Mouse (Mus musculus) kidney, adult 2 months (tissue): ENCODE measurements around the gene Hist1h2be. TPM values are rescaled to one million over a fixed set of nuclear protein-coding genes. Genes with fewer than 3 reads are reported as not detected.
"Not testable (repeated sequence)": the region's sequence is repeated elsewhere in the genome, so short reads cannot be mapped to it uniquely, and the experiment has no call there.

Source experiments
- DNase-seq: peaks from one replicate; pipeline ENCODE4 v3.0.0; 2021
- H3K27ac ChIP-seq: fragments of 200-500 bp; 2 replicates; pipeline ENCODE4 v1.5.1; 2012; ENCODE audit warnings: low read depth, low read length, control low read depth, inconsistent platforms; ENCODE audit not compliant: insufficient read depth
- H3K27me3 ChIP-seq: fragments of 200-500 bp; replicated peaks from 2 replicates; pipeline ENCODE4 v1.6.1; 2012; ENCODE audit warnings: mild to moderate bottlenecking, moderate library complexity, low read length, inconsistent platforms; ENCODE audit not compliant: control insufficient read depth, insufficient read depth
- H3K36me3 ChIP-seq: fragments of 200-500 bp; 2 replicates; pipeline ENCODE4 v1.6.1; 2012; ENCODE audit warnings: mild to moderate bottlenecking, moderate library complexity, low read length, inconsistent platforms; ENCODE audit not compliant: control insufficient read depth, insufficient read depth
- H3K4me1 ChIP-seq: fragments of 200-500 bp; 2 replicates; pipeline ENCODE4 v1.6.1; 2011; ENCODE audit warnings: low read length; ENCODE audit not compliant: control insufficient read depth, insufficient read depth
- H3K4me3 ChIP-seq: fragments of 200-500 bp; 2 replicates; pipeline ENCODE4 v1.5.1; 2011; ENCODE audit warnings: mild to moderate bottlenecking, low read depth, low read length, control low read depth; ENCODE audit not compliant: insufficient read depth
- CTCF ChIP-seq: fragments of 200-500 bp; conservative IDR thresholded peaks from 2 replicates; pipeline ENCODE4 v1.5.1; 2011; ENCODE audit warnings: low read depth, mild to moderate bottlenecking, control low read depth, low read length, moderate library complexity, mixed read lengths; ENCODE audit not compliant: insufficient read depth, insufficient read length
- POLR2A ChIP-seq: fragments of 200-500 bp; IDR thresholded peaks from one replicate; pipeline ENCODE4 v1.6.1; 2011; ENCODE audit warnings: low read depth, low read length, control low read depth
- WGBS: fragments of 180-500 bp; shearing (Covaris S2); methylation state at CpG from one replicate; pipeline ENCODE4 v1.1.7; 2018; 5-methylcytosine and 5-hydroxymethylcytosine counted together
- polyA plus RNA-seq: library from polyadenylated mRNA; depleted of rRNA; stranded (reverse); fragments of >200 nt; gene quantifications from 2 replicates; pipeline ENCODE4 v1.2.3, GENCODE M21; 2012; rRNA removed

The Hist1h2be gene
- polyA plus RNA-seq, 1 experiment: 1.2 TPM

DNA sequence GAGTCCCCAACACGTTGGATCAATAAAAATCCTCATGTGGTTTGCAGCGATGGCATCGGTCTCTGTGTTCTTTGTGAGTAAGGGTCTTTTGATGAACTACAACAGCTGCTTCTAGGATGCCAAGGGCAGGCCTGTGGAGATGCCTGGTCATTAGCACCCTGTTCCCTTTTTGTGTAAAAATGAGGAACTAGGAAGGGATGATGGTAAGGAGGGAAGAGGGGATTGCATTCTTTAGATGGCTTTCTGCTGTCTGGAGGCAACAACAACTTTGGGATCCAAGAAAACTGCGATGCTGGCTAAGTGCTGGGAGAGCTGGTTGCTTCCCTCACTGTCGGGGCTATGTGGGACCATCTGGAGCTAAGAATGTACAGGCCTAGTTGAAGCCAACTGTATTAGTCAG lies 82.7 kb downstream of the Hist1h2be start:
- peaks cover 6% of the 10 kb centered on the region; the same call in 1 of the 2 replicates for H3K4me1 ChIP-seq
- no peak overlapping the region for H3K27ac ChIP-seq
- H3K27me3 ChIP-seq: no peaks in the 10 kb centered on the region
- no peak for DNase-seq
- TF ChIP-seq CTCF (no peak), POLR2A (no peak)
- no peaks in the 10 kb centered on the region for H3K36me3 ChIP-seq
- no peak overlapping the region for H3K4me3 ChIP-seq
- WGBS: 81% methylated on average over 5 of the region's 5 CpGs

DNA sequence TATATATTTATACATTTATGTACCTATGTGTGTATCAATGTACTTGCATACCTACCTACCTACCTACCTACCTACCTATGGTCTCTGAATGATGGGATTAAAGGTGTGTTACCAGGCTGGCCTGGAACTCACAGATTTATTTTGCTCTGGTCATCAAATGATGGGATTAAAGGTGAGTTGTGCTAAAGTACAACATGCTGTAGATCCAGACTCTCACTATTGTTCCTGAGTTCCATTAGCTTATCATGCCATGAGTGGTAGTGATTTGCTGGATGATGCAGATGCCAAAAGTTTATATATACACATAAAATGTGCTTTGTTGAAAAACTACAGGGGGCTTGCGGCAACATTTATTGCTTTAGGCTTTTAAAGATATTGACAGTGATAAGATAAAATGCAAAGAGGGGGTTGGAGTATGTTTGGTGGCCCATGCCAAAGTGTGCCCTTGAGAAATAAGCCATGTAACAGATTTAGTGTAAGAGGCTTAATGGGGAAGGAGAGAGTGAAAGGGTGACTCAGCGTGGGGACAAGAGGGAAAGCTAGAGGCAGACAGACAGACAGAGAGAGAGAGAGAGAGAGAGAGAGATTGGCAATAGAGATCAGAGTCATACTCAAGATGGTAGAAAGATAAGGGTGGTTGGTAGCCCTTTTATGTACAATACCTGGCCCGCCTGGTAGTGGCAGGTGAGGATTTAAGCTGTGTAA lies 83.8 kb downstream of the Hist1h2be start:
- no peak for DNase-seq
- WGBS: 86% methylated on average over 3 of the region's 3 CpGs
- no peak for TF ChIP-seq CTCF
- TF ChIP-seq POLR2A: no peak

DNA sequence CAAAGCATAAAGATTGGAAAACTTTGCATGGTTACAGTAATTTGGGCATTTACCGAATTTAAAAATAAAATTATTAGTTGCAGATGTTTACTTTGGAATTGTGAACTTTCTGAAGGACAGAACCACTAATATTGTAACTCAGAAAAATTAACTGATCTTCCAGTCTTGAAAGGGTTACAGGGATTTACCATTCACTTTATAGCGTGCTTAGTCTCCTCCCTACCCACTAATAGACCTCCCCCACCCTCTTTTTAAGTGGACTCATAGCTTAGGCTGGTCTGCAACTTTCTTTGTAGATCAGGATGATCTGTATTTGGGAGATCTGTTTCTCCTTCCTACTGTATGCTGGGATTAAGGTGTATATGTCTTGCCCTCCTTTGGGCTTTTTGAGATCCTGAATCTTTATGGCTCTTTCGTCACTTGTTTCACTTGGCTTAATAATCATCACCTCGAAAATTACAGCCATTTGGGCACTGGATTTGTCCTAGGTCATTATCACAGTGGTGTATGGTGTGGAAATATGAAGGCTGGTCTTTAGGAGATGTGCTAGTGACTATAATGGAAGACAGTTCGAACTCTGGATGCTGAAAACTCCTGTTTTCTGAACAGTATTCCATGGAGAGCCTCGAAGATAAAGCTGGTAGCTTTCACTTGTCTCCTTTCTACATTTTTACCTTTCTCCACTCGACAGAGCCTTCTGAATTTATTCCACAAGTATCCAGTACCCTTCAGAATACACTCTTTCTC lies 84.7 kb downstream of the Hist1h2be start:
- H3K4me3 ChIP-seq: no peak overlapping the region
- DNase-seq: no peak
- 27% methylated on average over 7 of the region's 7 CpGs for whole genome bisulfite sequencing
- TF ChIP-seq POLR2A (no peak), CTCF (no peak)
- peaks cover 11% of the 10 kb centered on the region; the same call in 1 of the 2 replicates for H3K4me1 ChIP-seq
- no peaks in the 10 kb centered on the region for H3K36me3 ChIP-seq
- no peaks in the 10 kb centered on the region for H3K27me3 ChIP-seq
- H3K27ac ChIP-seq: no peak overlapping the region

More for the DNA sequence above, 83.8 kb downstream of the Hist1h2be start:
- Histone ChIP-seq H3K36me3 (no peaks in the 10 kb centered on the region), H3K4me3 (no peak overlapping the region), H3K4me1 (peaks cover 11% of the 10 kb centered on the region; the same call in 1 of the 2 replicates), H3K27me3 (no peaks in the 10 kb centered on the region), H3K27ac (no peak overlapping the region)

DNA sequence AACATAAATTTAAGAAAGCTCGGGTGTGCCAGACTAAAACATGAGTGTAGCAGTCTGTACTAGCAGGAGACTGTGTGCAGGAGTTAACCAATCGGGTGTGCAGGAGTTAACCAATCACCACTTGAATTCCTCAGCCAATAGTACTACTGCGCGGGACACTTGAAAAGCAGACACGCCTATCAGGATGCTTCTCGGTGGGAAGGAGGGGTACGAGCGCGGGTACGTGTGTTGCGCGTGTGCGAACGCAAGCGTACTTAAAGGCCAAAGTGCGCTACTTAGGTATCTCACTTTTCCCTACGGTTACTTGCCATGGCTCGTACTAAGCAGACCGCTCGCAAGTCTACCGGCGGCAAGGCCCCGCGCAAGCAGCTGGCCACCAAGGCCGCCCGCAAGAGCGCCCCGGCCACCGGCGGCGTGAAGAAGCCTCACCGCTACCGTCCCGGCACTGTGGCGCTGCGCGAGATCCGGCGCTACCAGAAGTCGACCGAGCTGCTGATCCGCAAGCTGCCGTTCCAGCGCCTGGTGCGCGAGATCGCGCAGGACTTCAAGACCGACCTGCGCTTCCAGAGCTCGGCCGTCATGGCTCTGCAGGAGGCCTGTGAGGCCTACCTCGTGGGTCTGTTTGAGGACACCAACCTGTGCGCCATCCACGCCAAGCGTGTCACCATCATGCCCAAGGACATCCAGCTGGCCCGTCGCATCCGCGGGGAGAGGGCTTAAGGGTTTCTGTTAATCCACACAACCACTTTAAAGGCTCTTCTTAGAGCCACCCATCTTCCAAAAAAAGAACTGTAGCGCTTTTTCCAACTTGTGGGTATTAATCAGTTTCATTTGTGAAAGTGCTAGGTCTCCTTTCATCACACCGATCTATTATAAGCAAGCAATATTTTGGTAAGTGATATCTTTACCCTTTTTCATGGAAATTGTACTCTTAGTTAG lies 85.5 kb downstream of the Hist1h2be start, which contains the start of gene Hist1h3g:
Gene Hist1h3g, plus strand, starts transcription at position 286 of the 939 bp plus-strand sequence.
- 1% methylated on average over 48 of the region's 62 CpGs for WGBS
- not testable (repeated sequence) for H3K27ac ChIP-seq
- peak; percentile 94 for DNase-seq

DNA sequence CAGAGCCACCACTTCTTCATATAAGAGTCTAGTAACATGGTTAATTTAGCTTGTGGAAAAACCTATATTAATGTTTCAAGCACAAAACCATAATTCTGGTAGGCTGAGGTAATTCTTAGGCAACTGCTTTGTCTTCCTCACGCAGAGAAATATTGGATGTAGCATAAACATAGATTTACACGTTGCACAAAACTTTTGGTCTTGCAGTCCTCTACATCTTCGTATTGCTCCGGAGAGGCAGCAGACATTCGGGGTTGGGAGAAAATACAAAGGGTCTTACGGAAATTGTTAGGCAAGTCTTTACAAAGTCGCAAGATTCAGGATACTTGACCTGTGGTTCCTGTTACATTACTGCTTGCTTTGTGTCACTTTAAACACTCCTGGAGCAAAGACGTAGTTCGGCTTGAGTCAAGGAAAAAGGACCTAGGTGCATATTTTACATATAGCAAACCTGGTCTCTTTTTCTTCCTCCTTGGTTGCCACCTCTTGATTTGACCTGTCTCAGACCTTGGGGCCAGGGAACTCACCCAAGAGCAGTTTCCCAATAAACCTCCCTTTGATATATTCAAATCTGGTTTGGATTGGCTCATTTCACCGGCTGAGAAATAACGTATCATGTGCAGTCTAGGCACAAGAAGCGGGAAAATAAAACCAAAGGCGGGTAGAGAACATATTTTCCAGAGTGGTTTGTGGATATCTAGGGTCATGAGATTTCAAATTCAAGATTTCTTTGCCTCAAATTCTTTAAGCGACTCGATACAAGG lies 86.4 kb downstream of the Hist1h2be start:
- Histone ChIP-seq H3K36me3 (no peaks in the 10 kb centered on the region), H3K4me1 (peaks cover 11% of the 10 kb centered on the region; the same call in 1 of the 2 replicates), H3K27ac (no peak overlapping the region), H3K27me3 (no peaks in the 10 kb centered on the region), H3K4me3 (no peak overlapping the region)
- under 1% methylated on average over 15 of the region's 15 CpGs for WGBS
- TF ChIP-seq POLR2A (no peak), CTCF (no peak)
- no peak for DNase-seq

More for the DNA sequence above, 85.5 kb downstream of the Hist1h2be start, which contains the start of gene Hist1h3g:
- Histone ChIP-seq H3K4me1 (peaks cover 11% of the 10 kb centered on the region; the same call in 1 of the 2 replicates), H3K4me3 (peak within 1 kb of the TSS; percentile 45)
- not testable (repeated sequence) for H3K36me3 ChIP-seq, H3K27me3 ChIP-seq

Other genes with a start within 250 kb of the Hist1h2be start
- gene Abt1, start 197.3 kb downstream of the Hist1h2be start, polyA plus RNA-seq: 3.3 and 3.9 TPM in 2 replicates
- gene Btn1a1, start 155.2 kb downstream of the Hist1h2be start, polyA plus RNA-seq: not detected in 2 replicates
- not detected in 2 replicates for gene Btn2a2, start 132.3 kb downstream of the Hist1h2be start, polyA plus RNA-seq
- gene Hist1h4h, start 90.1 kb downstream of the Hist1h2be start, polyA plus RNA-seq: 44.7 and 57.5 TPM in 2 replicates
- gene Hist1h2af, start 87.2 kb downstream of the Hist1h2be start, polyA plus RNA-seq: 4.3 and 8.0 TPM in 2 replicates
- gene Hist1h3g, start 85.7 kb downstream of the Hist1h2be start, polyA plus RNA-seq: 0.25 and 0.58 TPM in 2 replicates
- gene Hist1h2bh, start 77.7 kb downstream of the Hist1h2be start, polyA plus RNA-seq: 0.27 and 0.36 TPM in 2 replicates
- gene Hist1h3f, start 77.1 kb downstream of the Hist1h2be start, polyA plus RNA-seq: 0.74 and 0.87 TPM in 2 replicates
- gene Hist1h4f, start 69.5 kb downstream of the Hist1h2be start, polyA plus RNA-seq: 1.4 and 2.5 TPM in 2 replicates
- gene Hist1h1d, start 67.9 kb downstream of the Hist1h2be start, polyA plus RNA-seq: 0.05 and 0.09 TPM in 2 replicates
- gene Hist1h3e, start 58.8 kb downstream of the Hist1h2be start, polyA plus RNA-seq: 3.8 and 4.3 TPM in 2 replicates
- 0.22 and 0.58 TPM in 2 replicates for gene Hist1h2ae, start 49.9 kb downstream of the Hist1h2be start, polyA plus RNA-seq
- 3.1 and 4.6 TPM in 2 replicates for gene Hist1h2bg, start 49.7 kb downstream of the Hist1h2be start, polyA plus RNA-seq
- 0.30 and 0.99 TPM in 2 replicates for gene Hist1h2bf, start 46.9 kb downstream of the Hist1h2be start, polyA plus RNA-seq
- not detected in 2 replicates for gene Hist1h2ad, start 46.7 kb downstream of the Hist1h2be start, polyA plus RNA-seq
- gene Hist1h3d, start 45.4 kb downstream of the Hist1h2be start, polyA plus RNA-seq: 0.68 and 0.88 TPM in 2 replicates
- 3.7 and 5.4 TPM in 2 replicates for gene Hist1h4d, start 39.5 kb downstream of the Hist1h2be start, polyA plus RNA-seq
- 1.2 and 1.4 TPM in 2 replicates for gene Hist1h1e, start 1.4 kb upstream of the Hist1h2be start, polyA plus RNA-seq
- gene Hist1h2ac, start 62.8 kb upstream of the Hist1h2be start, polyA plus RNA-seq: 0.43 and 0.44 TPM in 2 replicates
- gene Hist1h2bc, start 63.1 kb upstream of the Hist1h2be start, polyA plus RNA-seq: 473 and 571 TPM in 2 replicates
- not detected in 2 replicates for gene Hist1h1t, start 74.7 kb upstream of the Hist1h2be start, polyA plus RNA-seq
- gene Hist1h4c, start 77.3 kb upstream of the Hist1h2be start, polyA plus RNA-seq: 9.4 and 10.3 TPM in 2 replicates
- 21.2 and 21.4 TPM in 2 replicates for gene Hfe, start 89.7 kb upstream of the Hist1h2be start, polyA plus RNA-seq
- 68.7 and 76.0 TPM in 2 replicates for gene Hist1h1c, start 117.7 kb upstream of the Hist1h2be start, polyA plus RNA-seq
- gene Hist1h3c, start 124.5 kb upstream of the Hist1h2be start, polyA plus RNA-seq: 0.39 and 1.1 TPM in 2 replicates
- 2.0 and 2.8 TPM in 2 replicates for gene Hist1h2bb, start 125.6 kb upstream of the Hist1h2be start, polyA plus RNA-seq
- 1.3 and 1.5 TPM in 2 replicates for gene Hist1h2ab, start 130.0 kb upstream of the Hist1h2be start, polyA plus RNA-seq
- 0.88 and 1.4 TPM in 2 replicates for gene Hist1h3b, start 131.1 kb upstream of the Hist1h2be start, polyA plus RNA-seq
- gene Hist1h4b, start 135.9 kb upstream of the Hist1h2be start, polyA plus RNA-seq: 3.1 and 5.3 TPM in 2 replicates
- 0.91 and 2.3 TPM in 2 replicates for gene Hist1h4a, start 140.1 kb upstream of the Hist1h2be start, polyA plus RNA-seq
- 0.74 and 1.5 TPM in 2 replicates for gene Hist1h3a, start 141.3 kb upstream of the Hist1h2be start, polyA plus RNA-seq
- 0.22 TPM in 1 of 2 replicates, not detected in the other for gene Hist1h1a, start 142.5 kb upstream of the Hist1h2be start, polyA plus RNA-seq
- 0.05 TPM in 1 of 2 replicates, not detected in the other for gene Trim38, start 148.8 kb upstream of the Hist1h2be start, polyA plus RNA-seq
- 6.9 and 13.7 TPM in 2 replicates for gene Slc17a2, start 185.9 kb upstream of the Hist1h2be start, polyA plus RNA-seq
- 142 and 150 TPM in 2 replicates for gene Slc17a3, start 218.3 kb upstream of the Hist1h2be start, polyA plus RNA-seq
- 284 and 312 TPM in 2 replicates for gene Slc17a1, start 246.6 kb upstream of the Hist1h2be start, polyA plus RNA-seq